Mouse (Mus musculus): ENCODE measurements around the gene Upf3b.

- TF ChIP-seq POLR2A (IDR thresholded peaks at IDR 0.05; ENCODE audit: borderline replicate concordance, control insufficient read depth, low read depth, low read length) (no peak), CTCF (IDR thresholded peaks at IDR 0.05; ENCODE audit: control insufficient read depth, insufficient read depth, low read length) (no peak)
Observed at GRCm38 (mm10) chrX:37067299-37067698, 42.8 kb downstream of the Upf3b start.
